Mouse (Mus musculus): ENCODE measurements at regions not wholly inside any gene's neighbourhood (a gene's known extent, or its start where the extent isn't known, plus 50 kb on each side); places are given as distances from the start of the nearest gene placed in this dataset.

- no peak for DNase-seq (ENCODE audit: extremely low spot score, low spot score)
Observed at GRCm38 (mm10) chr4:64812812-64813211, 311.2 kb upstream of the Pappa start.

- no peak for DNase-seq (ENCODE audit: extremely low spot score, low spot score)
Observed at GRCm38 (mm10) chr4:64832882-64833281, 291.1 kb upstream of the Pappa start.

GRCm38 (mm10) chr4:64874521-64874920 lies 249.5 kb upstream of the Pappa start:
- no peak for DNase-seq (ENCODE audit: extremely low spot score, low spot score)

GRCm38 (mm10) chr4:64876924-64877323 lies 247.1 kb upstream of the Pappa start:
- no peak for DNase-seq (ENCODE audit: extremely low spot score, low spot score)

- DNase-seq (ENCODE audit: extremely low spot score, low spot score) = no peak
Observed at GRCm38 (mm10) chr4:64897935-64898334, 226.0 kb upstream of the Pappa start.

- no peak for DNase-seq (ENCODE audit: extremely low spot score, low spot score)
Observed at GRCm38 (mm10) chr4:64901091-64901845, 222.7 kb upstream of the Pappa start.

GRCm38 (mm10) chr4:64923751-64924150 lies 200.2 kb upstream of the Pappa start:
- DNase-seq (ENCODE audit: extremely low spot score, low spot score) = no peak

- DNase-seq (ENCODE audit: extremely low spot score, low spot score) = no peak
Observed at GRCm38 (mm10) chr4:64928553-64928952, 195.4 kb upstream of the Pappa start.

- DNase-seq (ENCODE audit: extremely low spot score, low spot score) = no peak
Observed at GRCm38 (mm10) chr4:64945547-64945946, 178.4 kb upstream of the Pappa start.

- DNase-seq (ENCODE audit: extremely low spot score, low spot score) = no peak
Observed at GRCm38 (mm10) chr4:64952651-64953050, 171.3 kb upstream of the Pappa start.

- no peak for DNase-seq (ENCODE audit: extremely low spot score, low spot score)
Observed at GRCm38 (mm10) chr4:64958843-64959242, 165.1 kb upstream of the Pappa start.

- no peak for DNase-seq (ENCODE audit: extremely low spot score, low spot score)
Observed at GRCm38 (mm10) chr4:64961796-64962195, 162.2 kb upstream of the Pappa start.

Data from neural tube, embryonic 10.5 days (tissue).